Mouse (Mus musculus): Measurements from ENCODE around the gene Bphl.

Bphl gene

GRCm38 (mm10) chr13:34120536-34120935 is 83.1 kb downstream of the Bphl start:
- DNase-seq (ENCODE audit: low spot score in 2 of 2): no peak

All from frontal cortex, postnatal 14 days (tissue).